Mouse (Mus musculus) yolk sac, embryonic 10.5 days (tissue): Measurements from ENCODE around the gene Luzp2.

Experiments used
- DNase-seq: peaks from one replicate; pipeline ENCODE4 v3.0.0-alpha.2; 2017; ENCODE audit warnings: low spot score

The Luzp2 gene

GRCm38 (mm10) chr7:54835372-54835851 is at the start of gene Luzp2:
Gene Luzp2 (plus strand): TSS chr7:54835498.
- DNase-seq, result peak; percentile 4

- DNase-seq, result no peak
Measured at GRCm38 (mm10) chr7:54787456-54787855, 47.8 kb upstream of the Luzp2 start.

- DNase-seq, result no peak
Measured at GRCm38 (mm10) chr7:54818606-54819005, 16.7 kb upstream of the Luzp2 start.

GRCm38 (mm10) chr7:54828751-54829150 is 6.5 kb upstream of the Luzp2 start:
- DNase-seq, result no peak

GRCm38 (mm10) chr7:54835911-54836352 is 634 bp downstream of the Luzp2 start:
- peak; percentile 2 for DNase-seq

- no peak for DNase-seq
Measured at GRCm38 (mm10) chr7:54836437-54836836, 1.1 kb downstream of the Luzp2 start.

- no peak for DNase-seq
Measured at GRCm38 (mm10) chr7:54842807-54843335, 7.6 kb downstream of the Luzp2 start.

GRCm38 (mm10) chr7:54845875-54846691 is 10.8 kb downstream of the Luzp2 start:
- no peak for DNase-seq

- no peak for DNase-seq
Measured at GRCm38 (mm10) chr7:54846692-54847020, 11.4 kb downstream of the Luzp2 start.

- no peak for DNase-seq
Measured at GRCm38 (mm10) chr7:54852860-54853259, 17.6 kb downstream of the Luzp2 start.

- DNase-seq, result no peak
Measured at GRCm38 (mm10) chr7:54861230-54861856, 26.0 kb downstream of the Luzp2 start.

- DNase-seq, result no peak
Measured at GRCm38 (mm10) chr7:54878928-54879644, 43.8 kb downstream of the Luzp2 start.

GRCm38 (mm10) chr7:54893709-54894627 is 58.7 kb downstream of the Luzp2 start:
- no peak for DNase-seq

- DNase-seq, result no peak
Measured at GRCm38 (mm10) chr7:54898589-54898988, 63.3 kb downstream of the Luzp2 start.

GRCm38 (mm10) chr7:54909958-54910357 is 74.7 kb downstream of the Luzp2 start:
- no peak for DNase-seq

- DNase-seq, result no peak
Measured at GRCm38 (mm10) chr7:54914030-54914429, 78.7 kb downstream of the Luzp2 start.

- DNase-seq, result no peak
Measured at GRCm38 (mm10) chr7:54921991-54922390, 86.7 kb downstream of the Luzp2 start.

- DNase-seq, result no peak
Measured at GRCm38 (mm10) chr7:54956759-54957158, 121.5 kb downstream of the Luzp2 start.

- no peak for DNase-seq
Measured at GRCm38 (mm10) chr7:54962678-54963077, 127.4 kb downstream of the Luzp2 start.

GRCm38 (mm10) chr7:54977372-54977771 is 142.1 kb downstream of the Luzp2 start:
- DNase-seq, result no peak

- DNase-seq, result no peak
Measured at GRCm38 (mm10) chr7:54980585-54980984, 145.3 kb downstream of the Luzp2 start.
